Mouse (Mus musculus): ENCODE results near the gene Nfx1. TPM values are rescaled to one million over a fixed set of nuclear protein-coding genes. Genes with fewer than 3 reads are reported as not detected.
A peak's percentile ranks its signal among the peaks of the same experiment; 100 is the strongest.

Nfx1 gene
- polyA plus RNA-seq, 1 experiment: 24.3 TPM

- Histone ChIP-seq H3K4me3 (ENCODE audit: insufficient read depth, low read depth, low read length) (no peak overlapping the region), H3K36me3 (ENCODE audit: control insufficient read depth, insufficient read depth, low read length) (no peaks in the 10 kb centered on the region), H3K4me1 (ENCODE audit: control insufficient read depth, insufficient read depth, low read length) (peaks cover 8% of the 10 kb centered on the region; the same call in 1 of the 2 replicates), H3K27ac (ENCODE audit: insufficient read depth, low read depth, low read length) (peak overlapping the region; percentile 52; the same call in 1 of the 2 replicates), H3K27me3 (replicated peaks; ENCODE audit: control insufficient read depth, insufficient read depth, low read length) (no peaks in the 10 kb centered on the region)
- DNase-seq: peak; percentile 95
- 52% methylated on average over 3 of the region's 3 CpGs for WGBS
- TF ChIP-seq CTCF (conservative IDR thresholded peaks at IDR 0.05; ENCODE audit: insufficient read depth, insufficient read length, low read depth, low read length): no peak
Observed at GRCm38 (mm10) chr4:41027872-41028271, 57.2 kb downstream of the Nfx1 start.

- H3K36me3 ChIP-seq (ENCODE audit: control insufficient read depth, insufficient read depth, low read length): no peaks in the 10 kb centered on the region
- no peak for DNase-seq
- WGBS: 77% methylated on average over 4 of the region's 4 CpGs
- peaks cover 8% of the 10 kb centered on the region; the same call in 1 of the 2 replicates for H3K4me1 ChIP-seq (ENCODE audit: control insufficient read depth, insufficient read depth, low read length)
- peak overlapping the region; percentile 52; the same call in 1 of the 2 replicates for H3K27ac ChIP-seq (ENCODE audit: insufficient read depth, low read depth, low read length)
- TF ChIP-seq CTCF (conservative IDR thresholded peaks at IDR 0.05; ENCODE audit: insufficient read depth, insufficient read length, low read depth, low read length) (0 out of 2 replicates have a peak, but pooled peaks have one; percentile 8), POLR2A (IDR thresholded peaks at IDR 0.05; ENCODE audit: low read depth, low read length) (no peak)
- H3K4me3 ChIP-seq (ENCODE audit: insufficient read depth, low read depth, low read length): no peak overlapping the region
- H3K27me3 ChIP-seq (replicated peaks; ENCODE audit: control insufficient read depth, insufficient read depth, low read length): no peaks in the 10 kb centered on the region
Observed at GRCm38 (mm10) chr4:41028272-41028671, 57.6 kb downstream of the Nfx1 start.

GRCm38 (mm10) chr4:41029372-41029771, 58.7 kb downstream of the Nfx1 start:
- no peak for TF ChIP-seq POLR2A (IDR thresholded peaks at IDR 0.05; ENCODE audit: low read depth, low read length)
- TF ChIP-seq CTCF (conservative IDR thresholded peaks at IDR 0.05; ENCODE audit: insufficient read depth, insufficient read length, low read depth, low read length): no peak
- WGBS: 91% methylated on average over 5 of the region's 5 CpGs

GRCm38 (mm10) chr4:41031242-41031641, 60.5 kb downstream of the Nfx1 start:
- no peak for TF ChIP-seq CTCF (conservative IDR thresholded peaks at IDR 0.05; ENCODE audit: insufficient read depth, insufficient read length, low read depth, low read length)
- no peak for TF ChIP-seq POLR2A (IDR thresholded peaks at IDR 0.05; ENCODE audit: low read depth, low read length)
- Histone ChIP-seq H3K4me1 (ENCODE audit: control insufficient read depth, insufficient read depth, low read length) (peaks cover 8% of the 10 kb centered on the region; the same call in 1 of the 2 replicates), H3K36me3 (ENCODE audit: control insufficient read depth, insufficient read depth, low read length) (no peaks in the 10 kb centered on the region), H3K4me3 (ENCODE audit: insufficient read depth, low read depth, low read length) (no peak overlapping the region), H3K27ac (ENCODE audit: insufficient read depth, low read depth, low read length) (no peak overlapping the region), H3K27me3 (replicated peaks; ENCODE audit: control insufficient read depth, insufficient read depth, low read length) (no peaks in the 10 kb centered on the region)
- WGBS: 67% methylated on average over 3 of the region's 3 CpGs
- no peak for DNase-seq

More at GRCm38 (mm10) chr4:41029372-41029771, 58.7 kb downstream of the Nfx1 start:
- H3K4me1 ChIP-seq (ENCODE audit: control insufficient read depth, insufficient read depth, low read length): peaks cover 8% of the 10 kb centered on the region; the same call in 1 of the 2 replicates
- H3K27ac ChIP-seq (ENCODE audit: insufficient read depth, low read depth, low read length): no peak overlapping the region
- H3K36me3 ChIP-seq (ENCODE audit: control insufficient read depth, insufficient read depth, low read length): no peaks in the 10 kb centered on the region
- no peaks in the 10 kb centered on the region for H3K27me3 ChIP-seq (replicated peaks; ENCODE audit: control insufficient read depth, insufficient read depth, low read length)
- H3K4me3 ChIP-seq (ENCODE audit: insufficient read depth, low read depth, low read length): no peak overlapping the region
- DNase-seq: no peak

GRCm38 (mm10) chr4:41037942-41038341, 67.2 kb downstream of the Nfx1 start:
- Histone ChIP-seq H3K27ac (ENCODE audit: insufficient read depth, low read depth, low read length) (no peak overlapping the region), H3K4me1 (ENCODE audit: control insufficient read depth, insufficient read depth, low read length) (no peaks in the 10 kb centered on the region; the same call in 1 of the 2 replicates), H3K4me3 (ENCODE audit: insufficient read depth, low read depth, low read length) (no peak overlapping the region), H3K36me3 (ENCODE audit: control insufficient read depth, insufficient read depth, low read length) (no peaks in the 10 kb centered on the region), H3K27me3 (replicated peaks; ENCODE audit: control insufficient read depth, insufficient read depth, low read length) (no peaks in the 10 kb centered on the region)
- TF ChIP-seq POLR2A (IDR thresholded peaks at IDR 0.05; ENCODE audit: low read depth, low read length) (no peak), CTCF (conservative IDR thresholded peaks at IDR 0.05; ENCODE audit: insufficient read depth, insufficient read length, low read depth, low read length) (no peak)
- 41% methylated on average over 3 of the region's 3 CpGs for WGBS
- DNase-seq: peak; percentile 80

- no peak for DNase-seq
- WGBS: 42% methylated on average over 7 of the region's 7 CpGs
Observed at GRCm38 (mm10) chr4:41040983-41041382, 70.3 kb downstream of the Nfx1 start.

GRCm38 (mm10) chr4:41042880-41043279, 72.2 kb downstream of the Nfx1 start:
- no peak overlapping the region for H3K4me3 ChIP-seq (ENCODE audit: insufficient read depth, low read depth, low read length)
- TF ChIP-seq CTCF (conservative IDR thresholded peaks at IDR 0.05; ENCODE audit: insufficient read depth, insufficient read length, low read depth, low read length) (no peak), POLR2A (IDR thresholded peaks at IDR 0.05; ENCODE audit: low read depth, low read length) (no peak)
- no peak overlapping the region for H3K27ac ChIP-seq (ENCODE audit: insufficient read depth, low read depth, low read length)
- DNase-seq: peak; percentile 72
- H3K4me1 ChIP-seq (ENCODE audit: control insufficient read depth, insufficient read depth, low read length): peaks cover 6% of the 10 kb centered on the region; the same call in 1 of the 2 replicates
- no peaks in the 10 kb centered on the region for H3K27me3 ChIP-seq (replicated peaks; ENCODE audit: control insufficient read depth, insufficient read depth, low read length)
- H3K36me3 ChIP-seq (ENCODE audit: control insufficient read depth, insufficient read depth, low read length): no peaks in the 10 kb centered on the region
- WGBS: 36% methylated on average over 12 of the region's 12 CpGs

More at GRCm38 (mm10) chr4:41040983-41041382, 70.3 kb downstream of the Nfx1 start:
- Histone ChIP-seq H3K27ac (ENCODE audit: insufficient read depth, low read depth, low read length) (no peak overlapping the region), H3K36me3 (ENCODE audit: control insufficient read depth, insufficient read depth, low read length) (no peaks in the 10 kb centered on the region), H3K4me1 (ENCODE audit: control insufficient read depth, insufficient read depth, low read length) (peaks cover 6% of the 10 kb centered on the region; the same call in 1 of the 2 replicates), H3K27me3 (replicated peaks; ENCODE audit: control insufficient read depth, insufficient read depth, low read length) (no peaks in the 10 kb centered on the region), H3K4me3 (ENCODE audit: insufficient read depth, low read depth, low read length) (no peak overlapping the region)
- TF ChIP-seq POLR2A (IDR thresholded peaks at IDR 0.05; ENCODE audit: low read depth, low read length): no peak
- TF ChIP-seq CTCF (conservative IDR thresholded peaks at IDR 0.05; ENCODE audit: insufficient read depth, insufficient read length, low read depth, low read length): no peak
